Mouse (Mus musculus) activated CD4-positive, CD25-positive, alpha-beta regulatory T cell, adult 4 months (primary cell): ENCODE results near the gene Fra10ac1. TPM values are rescaled to one million over a fixed set of nuclear protein-coding genes. Genes with fewer than 3 reads are reported as not detected.

Experiments used
- ATAC-seq: one replicate; pipeline ENCODE4 v1.8.0; 2017
- polyA plus RNA-seq, 2 experiments: library from polyadenylated mRNA; unstranded; fragments of 100-300 nt; shearing (Covaris generic); gene quantifications; one replicate each; pipeline ENCODE4 v1.2.1; 2017

The Fra10ac1 gene
- polyA plus RNA-seq = 10 to 100 TPM; 25.6 to 33.2 TPM

DNA sequence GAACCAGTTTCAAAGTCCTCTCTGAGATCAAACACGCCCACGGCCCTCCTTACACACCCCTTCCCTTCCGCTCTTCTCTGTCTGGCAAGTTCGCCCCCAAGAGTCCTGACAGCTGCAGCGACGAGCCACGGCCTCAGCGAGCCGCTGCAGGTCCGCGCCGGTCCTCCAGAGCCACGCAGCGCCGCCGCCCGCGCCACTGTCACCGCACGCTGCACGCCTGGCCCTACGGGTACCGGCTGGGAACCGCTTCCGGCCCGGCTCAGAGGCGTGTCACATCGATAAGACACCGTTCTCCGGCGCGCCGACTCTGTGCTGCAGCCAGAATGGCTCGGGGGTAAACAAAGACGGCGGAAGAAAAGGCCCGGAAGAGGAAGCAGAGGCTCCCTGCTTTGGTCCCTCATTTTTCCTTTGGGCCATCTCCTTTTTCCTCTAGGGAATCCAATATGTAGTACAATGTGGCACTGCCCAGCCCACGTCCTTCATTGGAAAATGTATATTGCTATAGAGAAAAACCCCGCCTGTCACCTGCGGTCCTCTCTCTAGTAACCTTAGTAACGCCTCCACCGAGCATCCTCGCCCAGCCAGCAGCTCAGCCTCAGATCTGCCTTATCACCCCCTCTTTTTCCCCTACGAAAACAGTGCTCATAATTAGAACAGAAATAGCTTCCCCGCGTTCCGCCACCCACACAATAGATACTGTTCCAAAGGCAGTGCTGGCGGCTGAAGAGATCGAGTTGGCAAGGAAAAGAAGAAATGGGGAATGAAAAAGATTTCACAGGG is at the start of gene Fra10ac1:
Gene Fra10ac1, minus strand, starts transcription at position 252 of the 780 bp plus-strand sequence.
- peak; percentile 87 for ATAC-seq

DNA sequence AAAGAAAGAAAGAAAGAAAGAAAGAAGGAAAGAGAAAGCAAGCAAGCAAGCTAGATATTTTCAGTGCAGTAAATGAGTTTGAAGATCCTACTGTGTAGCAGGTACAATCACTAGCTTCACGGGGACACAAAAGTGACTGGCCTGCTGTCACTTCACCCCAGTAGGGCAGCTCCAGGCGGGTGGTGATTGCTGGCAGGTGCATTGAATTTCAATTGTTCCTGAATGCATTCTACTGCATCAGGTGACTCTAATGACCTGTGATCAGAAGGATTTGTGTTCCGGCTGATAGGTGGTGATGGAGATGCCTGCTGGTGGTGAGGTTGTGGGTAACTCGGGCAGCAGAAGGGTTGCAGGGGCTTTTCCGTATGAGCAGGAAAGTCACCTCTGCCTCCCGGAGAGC is 47.1 kb upstream of the Fra10ac1 start:
- no peak for ATAC-seq

DNA sequence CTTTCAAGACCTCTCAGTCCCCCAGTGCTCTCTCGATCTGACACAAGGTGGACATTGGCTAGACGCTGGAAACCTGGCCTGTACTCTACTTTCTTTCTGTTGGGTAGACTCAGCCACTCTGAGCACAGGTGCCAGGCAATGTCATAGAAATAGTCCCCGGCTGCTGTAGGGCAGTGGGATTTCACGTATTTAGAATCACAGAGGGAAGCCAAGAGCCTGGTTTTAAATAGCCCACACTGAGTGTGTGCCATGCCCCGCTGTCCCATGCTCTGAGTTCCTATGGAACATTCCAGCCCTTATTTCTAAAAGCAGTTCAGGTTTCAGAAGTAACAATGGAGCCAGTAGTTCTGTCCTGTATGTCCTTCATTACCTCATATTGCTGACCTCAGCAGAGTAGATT is 43.5 kb upstream of the Fra10ac1 start:
- no peak for ATAC-seq

DNA sequence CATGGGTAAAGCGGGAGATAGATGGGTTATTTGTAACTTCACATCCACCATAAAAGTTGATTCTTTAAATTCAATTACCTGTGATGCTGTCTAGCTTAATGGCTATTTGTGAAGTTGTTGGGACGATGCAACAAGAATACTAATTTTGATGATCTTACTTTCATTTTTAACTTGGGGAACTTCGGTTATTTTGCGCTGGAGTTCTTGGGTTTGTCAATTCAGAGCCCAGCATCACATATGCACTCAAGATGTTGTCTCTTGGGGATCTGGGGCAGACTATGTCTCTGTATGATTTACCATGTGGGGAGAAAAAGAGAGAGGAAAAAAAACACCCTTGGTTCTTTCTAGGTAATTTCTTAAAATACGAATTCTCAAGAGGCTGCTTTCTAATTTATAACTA is 41.8 kb upstream of the Fra10ac1 start:
- ATAC-seq = no peak

DNA sequence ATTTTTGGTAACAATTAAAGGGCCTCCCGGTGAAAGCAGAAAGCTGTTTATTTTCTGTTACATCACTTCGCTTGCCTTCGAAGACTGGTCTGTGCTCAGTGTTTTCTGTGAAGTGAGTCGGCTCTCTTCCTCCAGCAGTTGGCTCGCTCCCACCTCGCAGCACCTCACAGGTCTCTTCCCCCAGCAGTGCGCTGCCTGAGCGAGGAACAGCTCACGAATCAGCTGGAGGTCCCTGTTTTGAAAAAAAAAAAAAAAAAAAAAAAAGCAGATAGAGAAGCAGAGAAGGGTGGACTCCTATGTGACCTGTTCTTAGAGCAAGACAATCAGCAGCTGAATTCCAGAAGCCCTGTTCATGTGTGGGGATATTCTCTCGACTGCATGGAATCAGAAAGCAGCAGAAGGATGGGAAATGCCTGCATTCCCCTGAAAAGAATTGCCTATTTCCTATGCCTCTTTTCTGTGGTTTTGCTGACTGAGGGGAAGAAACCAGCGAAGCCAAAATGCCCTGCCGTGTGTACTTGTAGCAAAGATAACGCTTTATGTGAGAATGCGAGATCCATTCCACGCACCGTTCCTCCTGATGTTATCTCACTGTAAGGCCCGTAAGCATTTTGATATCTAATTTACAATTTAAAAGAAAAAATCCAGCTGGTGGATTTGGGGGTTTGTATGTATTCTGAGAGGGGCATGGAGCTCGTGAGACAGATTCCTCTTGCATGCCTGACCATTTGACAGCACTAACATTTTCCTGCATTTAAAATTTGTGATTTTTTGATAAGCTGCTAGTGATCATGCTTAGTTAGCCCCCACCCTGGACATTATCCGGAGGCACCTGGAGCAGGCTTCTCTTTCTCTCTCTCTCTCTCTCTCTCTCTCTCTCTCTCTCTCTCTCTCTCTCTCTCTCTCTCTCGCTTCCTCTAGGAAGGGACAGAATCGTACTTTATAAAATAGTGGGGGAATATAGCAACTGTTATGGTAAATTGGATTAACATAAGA is 40.8 kb upstream of the Fra10ac1 start, which contains the start of gene Lgi1:
Gene Lgi1, plus strand, starts transcription at position 32 of the 996 bp plus-strand sequence.
- no peak for ATAC-seq

DNA sequence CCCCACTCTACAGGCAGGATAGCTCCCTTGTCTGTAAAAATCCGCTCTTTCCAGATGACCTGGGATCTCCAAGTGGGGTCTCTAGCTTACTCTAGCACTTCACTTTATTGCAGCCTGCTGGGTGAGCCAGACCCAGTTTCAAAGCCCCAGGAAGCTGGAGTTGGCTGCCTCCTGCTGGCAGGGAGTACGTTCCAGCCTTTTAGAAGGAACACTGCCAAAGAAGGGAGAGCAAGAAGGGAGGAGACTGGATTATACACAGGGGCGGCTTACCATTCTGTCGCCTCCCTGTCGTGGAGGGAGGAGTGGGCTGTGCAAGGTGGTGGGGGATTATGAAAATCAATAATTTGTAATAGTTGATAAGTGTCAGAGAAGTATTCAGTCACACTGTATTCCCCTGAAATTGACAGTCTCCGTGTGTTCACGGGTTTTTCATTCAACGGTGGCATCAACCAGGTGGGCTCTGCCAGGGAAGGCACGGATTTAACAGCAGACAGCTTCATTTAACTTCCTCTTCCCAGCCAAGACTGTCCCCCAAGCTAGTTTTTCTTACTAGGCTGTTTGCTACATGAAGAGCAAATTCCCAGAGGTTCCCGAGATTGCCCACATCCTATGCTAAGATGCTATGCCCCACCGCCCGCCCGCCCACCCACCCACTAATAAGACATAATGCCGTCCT is 40.0 kb upstream of the Fra10ac1 start:
- no peak for ATAC-seq

DNA sequence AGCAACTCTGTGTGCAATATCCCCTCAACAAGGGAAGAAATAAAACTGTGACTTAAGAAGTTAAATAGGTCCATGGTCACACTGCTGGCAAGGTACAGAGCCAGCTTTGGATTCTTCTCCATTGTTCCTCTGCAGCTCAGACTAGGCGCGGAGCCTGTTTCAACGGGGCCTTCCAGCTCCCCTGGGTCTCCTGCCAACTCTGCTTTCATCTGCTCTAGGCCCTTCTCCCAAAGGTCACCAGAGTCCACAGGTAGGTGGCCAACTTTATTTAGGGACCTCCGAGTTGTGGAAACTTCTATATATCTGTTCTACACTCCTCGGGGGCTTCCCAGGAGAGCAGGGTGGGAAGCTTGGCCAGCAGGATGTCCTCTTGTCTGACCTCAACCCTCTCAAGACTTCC is 37.4 kb upstream of the Fra10ac1 start:
- no peak for ATAC-seq

DNA sequence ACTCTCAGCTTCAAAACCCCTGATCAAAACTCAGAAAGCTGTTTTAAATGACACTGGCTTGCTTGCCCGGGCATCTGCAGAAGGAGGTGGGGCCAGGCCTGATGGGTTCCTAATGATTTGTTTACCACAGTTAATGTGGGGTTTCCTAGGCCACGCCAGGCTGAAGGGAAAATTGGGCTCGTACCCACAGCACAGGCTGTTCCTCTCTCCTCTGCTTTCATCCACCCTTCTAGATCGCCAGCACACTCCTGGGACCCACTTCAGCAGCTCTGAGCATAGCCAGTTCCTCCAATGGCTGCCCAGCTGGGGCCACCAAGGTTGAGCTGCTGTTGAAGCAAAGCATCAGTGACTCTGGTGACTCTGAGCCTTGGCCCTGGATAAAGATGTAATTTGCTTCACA is 36.4 kb upstream of the Fra10ac1 start:
- ATAC-seq = no peak

DNA sequence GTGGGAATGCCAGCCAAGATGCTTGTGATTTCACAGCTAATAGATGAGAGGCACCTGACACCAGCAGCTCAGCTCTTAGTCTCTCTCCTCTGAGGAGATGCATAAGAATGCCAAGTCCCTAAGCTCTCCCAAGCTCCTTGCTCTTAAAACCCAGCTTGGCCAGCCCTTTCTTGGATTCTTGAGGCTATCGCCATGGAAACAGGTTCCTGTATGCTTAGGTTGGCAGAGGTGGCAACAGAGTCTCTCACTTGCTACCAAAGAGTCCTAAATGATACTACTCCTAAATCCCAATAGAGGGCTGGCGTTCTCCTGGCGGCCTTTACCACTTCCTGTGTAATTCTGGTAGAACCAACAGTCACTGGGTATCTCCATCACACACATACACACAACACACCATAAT is 35.5 kb upstream of the Fra10ac1 start:
- ATAC-seq = no peak

DNA sequence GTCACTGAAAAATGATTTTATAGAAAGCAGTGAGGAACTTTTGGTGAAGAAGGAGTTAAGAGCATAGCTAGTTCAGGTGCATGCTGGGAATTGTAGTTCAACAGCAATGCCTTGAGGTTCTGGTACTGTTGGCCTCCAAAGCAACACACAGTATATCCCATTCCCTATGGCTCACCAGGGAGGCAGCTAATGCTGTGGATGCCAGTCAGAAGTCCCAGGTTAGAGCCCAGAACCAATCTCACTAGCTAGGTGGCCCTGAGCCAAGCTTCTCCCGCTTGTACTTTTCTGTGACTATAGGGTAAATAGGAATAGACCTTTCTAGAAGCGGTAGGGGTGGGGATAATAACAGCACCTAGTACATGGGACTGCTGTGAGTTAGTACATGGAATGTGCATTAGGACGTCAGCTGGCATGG is 34.7 kb upstream of the Fra10ac1 start:
- no peak for ATAC-seq

DNA sequence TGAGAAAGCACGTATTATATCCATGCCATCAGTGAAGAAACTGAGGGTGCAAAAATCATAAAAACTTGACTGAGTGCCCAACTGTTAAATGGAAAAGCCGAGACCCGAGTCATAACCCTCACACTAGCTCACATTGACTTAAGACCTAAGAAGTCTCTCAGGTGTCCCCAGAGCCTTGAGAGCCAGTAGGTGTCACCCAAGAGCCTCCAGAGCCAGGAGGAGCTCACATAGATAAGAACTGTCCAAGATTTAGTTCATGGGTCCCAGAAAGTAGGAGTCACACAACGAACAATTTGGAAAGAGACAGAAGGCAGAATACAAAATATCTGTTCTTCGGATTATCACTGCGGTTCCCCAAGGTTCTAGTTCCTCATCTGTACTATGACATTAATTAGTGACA is 29.8 kb upstream of the Fra10ac1 start:
- ATAC-seq = no peak

DNA sequence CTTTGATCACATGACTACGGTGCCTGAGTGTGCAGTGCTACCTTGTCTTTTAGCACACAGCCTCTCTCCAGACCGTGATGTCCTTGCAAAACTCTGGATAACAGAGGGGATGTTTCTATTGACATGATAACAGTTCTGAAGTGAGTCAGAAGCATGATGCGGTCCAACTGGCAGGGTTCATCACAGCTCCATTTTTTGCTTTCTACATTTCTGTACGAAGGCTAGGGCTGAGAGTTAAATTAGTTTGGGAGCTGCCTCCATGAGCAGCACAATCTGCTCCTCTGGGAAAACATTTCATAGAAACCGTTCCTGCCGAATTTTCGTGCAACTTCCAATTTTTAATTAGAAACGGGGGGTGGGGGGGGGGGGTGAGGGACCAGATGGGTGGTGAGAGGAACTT is 25.7 kb upstream of the Fra10ac1 start:
- no peak for ATAC-seq

DNA sequence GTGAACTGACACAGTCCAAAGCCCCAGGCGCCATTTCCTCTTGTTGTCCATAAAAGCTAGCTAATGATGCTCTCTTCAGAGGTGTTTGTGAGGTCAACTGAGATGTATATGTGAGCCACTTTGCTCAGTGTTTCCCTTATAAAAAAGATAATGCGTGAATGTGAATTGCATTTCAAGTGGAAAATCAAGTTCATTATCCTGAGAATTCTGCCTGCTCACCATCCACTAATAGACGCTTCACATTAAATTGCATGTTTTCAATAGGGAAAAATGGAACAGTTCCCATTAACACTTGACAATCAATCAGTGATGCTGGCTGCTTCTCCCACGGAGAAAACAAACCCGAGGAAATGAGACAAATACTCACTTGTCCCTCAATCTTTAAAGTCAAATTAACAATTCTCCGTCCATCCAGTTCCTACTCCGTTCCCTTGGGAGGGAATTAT is 22.2 kb upstream of the Fra10ac1 start:
- no peak for ATAC-seq

DNA sequence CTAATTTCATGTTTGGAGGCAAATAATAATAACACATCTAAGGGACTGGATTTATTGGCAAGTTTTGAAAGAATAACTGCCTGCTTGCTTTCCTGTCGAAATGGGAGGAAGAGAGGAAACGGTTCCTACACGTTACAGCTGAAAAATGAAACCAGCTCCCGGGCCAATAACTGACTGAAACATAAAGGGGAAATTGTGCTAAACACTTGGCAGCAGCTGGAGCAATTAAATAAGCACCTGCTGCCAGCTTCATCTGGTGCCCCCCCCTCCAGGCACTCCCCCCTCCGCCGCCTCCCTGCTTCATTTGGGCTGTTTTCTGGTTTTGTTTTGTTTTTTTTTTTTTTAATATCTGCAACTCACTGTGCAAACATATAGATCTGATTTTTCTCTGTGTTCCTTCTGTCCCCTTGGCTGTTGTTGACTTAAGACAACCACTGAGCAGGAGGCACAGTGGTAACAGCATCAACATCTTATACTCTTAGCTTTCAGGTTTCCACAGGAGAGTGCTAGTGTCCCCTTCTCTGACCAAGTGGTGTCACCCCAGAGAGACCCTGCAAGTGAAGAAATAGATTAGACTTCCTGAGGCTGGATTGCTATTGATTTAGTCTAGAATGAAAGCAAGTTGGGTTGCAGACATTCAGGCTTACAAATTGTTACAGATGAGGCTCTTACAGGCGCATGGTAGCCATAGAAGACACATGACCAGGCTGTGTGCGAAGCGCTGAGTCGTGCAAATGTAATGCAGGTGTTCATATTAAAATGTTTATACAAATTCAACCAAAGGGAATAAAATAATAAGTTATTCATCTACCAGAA is 21.6 kb upstream of the Fra10ac1 start:
- ATAC-seq = no peak

DNA sequence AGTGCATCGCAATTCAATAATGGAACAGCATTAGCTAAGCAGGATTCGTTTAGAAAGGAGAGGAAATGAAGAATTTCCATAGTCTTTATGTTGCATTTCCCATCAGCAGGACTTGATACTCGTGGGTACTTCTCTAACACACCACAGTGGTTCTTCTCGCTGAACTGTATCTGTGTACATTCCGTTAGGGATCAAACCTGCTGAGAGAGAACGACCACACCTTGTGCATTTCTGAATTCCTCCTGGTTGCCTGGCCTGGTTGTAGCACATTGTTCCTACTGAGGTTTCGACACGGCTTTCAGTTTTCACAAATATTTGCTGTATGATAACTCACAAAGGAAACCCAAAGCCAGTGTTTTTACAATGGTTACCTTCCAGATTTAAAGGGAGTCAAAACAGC is 20.8 kb upstream of the Fra10ac1 start:
- ATAC-seq = no peak

DNA sequence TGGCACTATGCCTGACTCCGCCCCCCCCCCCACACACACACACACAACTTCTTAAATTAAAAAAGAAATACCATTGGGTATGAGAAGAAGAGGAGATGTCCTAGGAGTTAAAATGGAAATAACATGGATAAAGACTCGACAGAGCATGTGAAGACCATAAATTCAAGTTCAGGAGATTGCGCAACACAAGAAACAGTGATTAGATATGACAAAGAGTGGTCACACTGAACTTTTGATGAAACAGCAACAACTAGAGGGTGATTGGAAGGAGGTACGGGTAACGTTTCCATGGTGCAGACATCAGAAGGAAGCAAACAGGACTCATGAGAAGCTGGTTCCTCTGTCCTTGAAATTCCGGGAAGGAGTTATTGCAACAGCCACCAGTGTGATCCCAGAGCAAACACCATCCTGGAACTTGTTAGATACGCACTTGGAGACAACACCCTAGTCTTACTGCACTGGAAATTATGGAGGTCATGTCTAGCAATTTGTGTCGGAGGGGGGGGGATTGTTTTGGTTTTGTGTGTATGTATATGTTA is 18.4 kb upstream of the Fra10ac1 start:
- no peak for ATAC-seq

DNA sequence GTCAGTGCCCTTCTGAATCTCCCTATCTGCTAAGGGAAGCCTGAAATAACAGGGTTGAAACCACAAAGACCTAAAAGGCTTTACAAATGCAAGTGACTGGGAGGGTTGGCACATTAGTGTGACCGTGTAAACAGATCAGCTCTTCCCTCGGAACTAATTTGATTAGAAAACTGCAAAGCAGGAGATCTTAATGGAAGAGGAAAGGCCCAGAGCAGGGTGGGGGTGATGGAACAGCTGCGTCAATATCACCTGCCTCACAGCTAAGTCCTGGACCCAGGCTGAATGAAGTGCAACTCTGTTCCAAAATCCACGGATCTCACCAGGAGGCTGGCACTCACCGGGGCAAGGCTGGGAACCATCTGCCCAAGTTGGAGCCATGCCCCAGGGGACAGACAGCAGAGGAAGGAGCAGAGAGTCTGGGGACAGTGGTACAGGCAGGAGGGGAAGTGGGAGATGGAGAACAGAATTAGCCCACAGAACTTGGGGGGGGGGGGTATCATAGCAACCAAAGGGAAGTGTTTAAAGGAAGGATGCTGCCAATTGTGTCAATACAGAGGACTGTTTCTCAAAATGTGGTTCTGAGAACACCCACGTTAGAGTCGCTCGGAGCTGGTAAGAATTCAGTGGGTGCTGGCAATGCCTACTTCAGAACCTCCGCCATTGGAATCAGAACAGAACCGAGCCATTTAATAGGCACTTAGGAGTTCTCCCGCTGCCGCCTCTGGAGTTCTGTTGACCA is 14.4 kb upstream of the Fra10ac1 start:
- ATAC-seq = no peak

DNA sequence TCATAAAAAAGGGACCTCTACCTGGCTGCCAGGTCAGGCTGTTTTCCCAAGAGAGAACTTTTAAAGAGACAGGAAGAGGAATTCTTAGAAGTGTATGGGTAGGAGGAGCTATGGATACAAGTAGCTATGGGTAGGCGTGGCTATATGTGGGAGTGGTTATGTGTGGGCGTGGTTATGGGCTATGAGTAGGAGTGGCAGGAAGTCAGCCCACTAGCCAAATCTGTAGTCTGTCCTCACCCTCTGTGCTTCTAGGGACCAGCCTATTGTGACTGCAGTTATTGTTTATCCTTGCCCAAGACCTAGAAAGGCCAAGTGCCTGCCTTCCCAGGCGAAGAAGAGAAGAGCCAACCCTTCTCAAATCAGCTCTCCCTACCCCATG is 13.9 kb upstream of the Fra10ac1 start:
- ATAC-seq = peak; percentile 61

DNA sequence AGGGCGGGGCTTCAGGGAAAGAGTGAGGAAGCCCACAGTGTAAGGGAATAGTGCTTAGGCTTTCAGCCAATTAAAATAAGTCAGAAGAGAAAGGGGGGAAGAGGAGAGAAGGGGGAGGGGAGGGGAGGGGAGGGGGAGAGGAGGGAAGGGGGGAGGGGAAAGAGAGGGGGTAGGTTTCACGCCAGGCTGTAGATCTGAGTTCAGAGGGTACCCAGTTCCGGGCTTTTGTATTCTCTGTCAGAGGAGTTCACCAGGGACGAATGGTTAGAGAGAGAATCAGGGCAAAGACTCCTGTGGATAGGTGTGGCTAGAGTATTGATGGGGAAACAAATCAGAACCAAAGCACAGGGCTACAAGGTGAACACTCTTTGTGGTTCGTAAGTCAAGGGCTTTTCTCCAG is 12.6 kb upstream of the Fra10ac1 start:
- ATAC-seq = no peak

DNA sequence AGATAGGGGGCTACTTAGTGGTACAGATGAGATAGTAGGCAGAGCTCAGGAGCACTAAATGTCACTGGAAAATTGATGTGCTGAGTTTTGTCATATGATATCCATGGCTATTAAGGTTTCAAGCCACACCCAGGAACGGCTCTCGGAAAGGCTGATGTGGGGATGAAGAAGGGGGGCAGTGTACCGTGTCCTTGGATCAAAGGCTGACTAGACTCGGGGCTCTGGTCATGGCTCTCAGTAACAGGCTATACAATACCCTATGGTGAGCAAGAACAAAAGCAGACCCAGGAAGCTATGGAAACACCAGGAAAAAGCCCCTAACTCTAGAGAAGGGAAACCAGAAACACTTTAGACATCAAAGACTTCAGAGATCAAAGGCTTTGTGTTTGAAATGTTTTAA is 8.6 kb upstream of the Fra10ac1 start:
- no peak for ATAC-seq

DNA sequence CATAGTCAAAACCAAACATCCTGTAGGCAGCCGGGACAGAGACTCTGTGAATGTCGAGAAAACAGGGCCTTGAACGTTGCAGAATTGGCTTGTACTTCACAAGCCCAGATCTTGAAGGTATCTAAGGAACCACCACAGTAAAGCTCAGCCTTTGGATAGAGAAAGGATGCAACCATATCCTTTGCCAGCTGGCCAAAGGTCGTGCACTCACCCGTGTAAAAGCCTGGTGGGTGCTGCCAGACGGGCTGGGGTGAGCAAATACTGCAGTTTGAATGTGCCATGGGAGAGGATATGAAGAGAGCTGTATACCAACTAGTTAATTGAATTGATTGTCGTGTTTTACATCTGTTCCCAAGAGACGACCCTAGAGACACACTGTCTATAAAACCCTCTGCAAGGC is 8.1 kb upstream of the Fra10ac1 start:
- no peak for ATAC-seq
